Mouse (Mus musculus) testis, adult 2 months (tissue): ENCODE measurements around the gene Vmn1r116. TPM values are rescaled to one million over a fixed set of nuclear protein-coding genes. Genes with fewer than 3 reads are reported as not detected.
"Not testable (repeated sequence)": the region's sequence is repeated elsewhere in the genome, so short reads cannot be mapped to it uniquely, and the experiment has no call there.

Experiments
- H3K27ac ChIP-seq: fragments of 200-500 bp; 2 replicates; pipeline ENCODE4 v1.5.1; 2012; ENCODE audit warnings: low read depth, low read length; ENCODE audit not compliant: control insufficient read depth, insufficient read depth
- H3K27me3 ChIP-seq: fragments of 200-500 bp; 2 replicates; pipeline ENCODE4 v1.6.1; 2012; ENCODE audit warnings: mild to moderate bottlenecking, low read length, moderate library complexity; ENCODE audit not compliant: control insufficient read depth, insufficient read depth
- H3K36me3 ChIP-seq: fragments of 200-500 bp; 2 replicates; pipeline ENCODE4 v1.6.1; 2012; ENCODE audit warnings: mild to moderate bottlenecking, low read length; ENCODE audit not compliant: control insufficient read depth, insufficient read depth
- H3K4me1 ChIP-seq: fragments of 200-500 bp; 2 replicates; pipeline ENCODE4 v1.6.1; 2012; ENCODE audit warnings: low read length; ENCODE audit not compliant: control insufficient read depth, insufficient read depth
- H3K4me3 ChIP-seq: fragments of 200-500 bp; 2 replicates; pipeline ENCODE4 v1.5.1; 2012; ENCODE audit warnings: low read depth, mild to moderate bottlenecking, low read length, moderate library complexity, mixed read lengths; ENCODE audit not compliant: control insufficient read depth
- polyA plus RNA-seq: library from polyadenylated mRNA; depleted of rRNA; stranded (reverse); fragments of >200 nt; gene quantifications from 2 replicates; pipeline ENCODE4 v1.2.3, GENCODE M21; 2012; rRNA removed

Vmn1r116 gene
- not detected in 2 replicates for polyA plus RNA-seq

- H3K27ac ChIP-seq, H3K4me1 ChIP-seq, H3K36me3 ChIP-seq, H3K27me3 ChIP-seq, H3K4me3 ChIP-seq: not testable (repeated sequence)
Measured at GRCm38 (mm10) chr7:20871956-20872355, at the start of gene Vmn1r116. Vmn1r116 (plus strand) TSS chr7:20872256.

- H3K27ac ChIP-seq, H3K36me3 ChIP-seq, H3K4me1 ChIP-seq, H3K27me3 ChIP-seq, H3K4me3 ChIP-seq: not testable (repeated sequence)
Measured at GRCm38 (mm10) chr7:20844885-20845284, 27.2 kb upstream of the Vmn1r116 start, which contains the start of gene Vmn1r115. Vmn1r115 (minus strand) TSS chr7:20844985.

GRCm38 (mm10) chr7:20884021-20884420, 12.0 kb downstream of the Vmn1r116 start, which contains the start of gene Vmn1r117:
Vmn1r117 (minus strand) TSS chr7:20884121.
- not testable (repeated sequence) for H3K27me3 ChIP-seq, H3K4me1 ChIP-seq, H3K4me3 ChIP-seq, H3K36me3 ChIP-seq, H3K27ac ChIP-seq

DNA sequence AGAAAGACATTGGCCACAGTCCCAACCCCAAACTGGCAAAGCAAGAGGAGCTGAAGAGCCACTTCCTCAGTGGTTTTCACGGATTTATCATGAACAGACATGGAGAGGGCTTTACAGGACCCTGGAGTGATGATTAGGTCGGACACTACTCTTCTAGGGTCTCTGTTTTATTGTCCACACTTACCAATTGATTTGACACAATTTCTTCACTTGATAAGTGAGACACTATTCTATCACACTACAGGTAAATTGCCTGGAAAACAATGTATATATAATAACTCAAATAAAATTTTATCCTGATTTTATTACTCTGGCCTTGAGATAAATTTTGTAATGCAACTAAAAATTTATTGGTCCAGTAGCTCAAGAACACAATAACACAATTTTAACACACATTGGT, 40.2 kb downstream of the Vmn1r116 start, which contains the start of gene Vmn1r118:
Vmn1r118 (minus strand) TSS at position 101 of the 400 bp plus-strand sequence.
- H3K27me3 ChIP-seq, H3K4me3 ChIP-seq, H3K4me1 ChIP-seq, H3K27ac ChIP-seq, H3K36me3 ChIP-seq: not testable (repeated sequence)

Other genes starting within 250 kb of the Vmn1r116 start
- not detected in 2 replicates for gene Vmn1r107, start 203.3 kb upstream of the Vmn1r116 start, polyA plus RNA-seq
- not detected in 2 replicates for gene Vmn1r111, start 169.0 kb upstream of the Vmn1r116 start, polyA plus RNA-seq
- gene Gm10668, start 141.6 kb upstream of the Vmn1r116 start, polyA plus RNA-seq = not detected in 2 replicates
- gene Vmn1r112, start 101.1 kb upstream of the Vmn1r116 start, polyA plus RNA-seq = not detected in 2 replicates
- gene Vmn1r113, start 85.0 kb upstream of the Vmn1r116 start, polyA plus RNA-seq = not detected in 2 replicates
- not detected in 2 replicates for gene Vmn1r114, start 60.1 kb upstream of the Vmn1r116 start, polyA plus RNA-seq
- gene Vmn1r115, start 27.3 kb upstream of the Vmn1r116 start, polyA plus RNA-seq = not detected in 2 replicates
- gene Vmn1r117, start 11.9 kb downstream of the Vmn1r116 start, polyA plus RNA-seq = not detected in 2 replicates
- gene Vmn1r118, start 40.1 kb downstream of the Vmn1r116 start, polyA plus RNA-seq = not detected in 2 replicates
- not detected in 2 replicates for gene Vmn1r119, start 140.2 kb downstream of the Vmn1r116 start, polyA plus RNA-seq
- gene Vmn1r120, start 181.5 kb downstream of the Vmn1r116 start, polyA plus RNA-seq = not detected in 2 replicates
- gene Vmn1r121, start 226.3 kb downstream of the Vmn1r116 start, polyA plus RNA-seq = not detected in 2 replicates